Mouse (Mus musculus) C2C12 (cell line): ENCODE measurements around the gene Rfc5.

Experiments used
- CTCF ChIP-seq: IDR thresholded peaks from one replicate; pipeline ENCODE4 v1.5.1; 2011; ENCODE audit not compliant: control insufficient read depth, insufficient read depth, insufficient read length
- FOSL1 ChIP-seq: IDR thresholded peaks from one replicate; pipeline ENCODE4 v1.8.0; 2011; ENCODE audit warnings: mild to moderate bottlenecking, low read length; ENCODE audit not compliant: poor library complexity, insufficient read depth, severe bottlenecking
- MAX ChIP-seq: IDR thresholded peaks from one replicate; pipeline ENCODE4 v1.6.1; 2011; ENCODE audit warnings: mild to moderate bottlenecking, control low read depth
- MYOD1 ChIP-seq: IDR thresholded peaks from one replicate; pipeline ENCODE4 v1.6.1; 2011; ENCODE audit warnings: low read depth; ENCODE audit not compliant: control insufficient read depth, insufficient read length

DNA sequence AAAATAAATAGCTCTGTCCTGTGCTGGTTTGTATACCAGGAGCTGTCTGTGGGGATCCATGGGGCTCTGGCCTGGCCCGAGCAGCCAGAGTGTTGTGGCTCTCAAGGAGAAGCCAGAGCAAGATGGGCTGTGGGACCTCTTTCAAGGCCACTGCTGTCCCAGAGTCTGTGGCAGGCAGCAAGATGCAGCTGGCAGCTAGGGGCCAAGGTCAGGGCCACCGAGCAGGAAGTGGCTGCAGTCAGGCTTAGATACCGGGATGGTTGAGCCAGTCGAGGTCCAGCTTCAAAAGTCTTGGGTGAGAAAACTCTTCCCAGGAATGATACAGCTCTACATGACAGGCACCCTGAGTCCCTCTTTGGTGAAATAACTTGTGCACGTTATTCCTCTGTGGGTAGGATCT lies 41.8 kb downstream of the Rfc5 start:
- no peak for TF ChIP-seq MAX
- no peak for TF ChIP-seq CTCF
- TF ChIP-seq FOSL1: no peak
- no peak for TF ChIP-seq MYOD1
